Mouse (Mus musculus) brown adipose tissue, adult 24 weeks (tissue): ENCODE results near the gene Rnase9. TPM values are rescaled to one million over a fixed set of nuclear protein-coding genes. Genes with fewer than 3 reads are reported as not detected.

Experiments used
- H3K27ac ChIP-seq: fragments of 200-500 bp; replicated peaks from 2 replicates; pipeline ENCODE4 v1.5.1; 2012; ENCODE audit warnings: low read depth, mild to moderate bottlenecking, low read length
- H3K4me1 ChIP-seq: fragments of 200-500 bp; 2 replicates; pipeline ENCODE4 v1.6.1; 2012; ENCODE audit warnings: low read length, mixed read lengths; ENCODE audit not compliant: control insufficient read depth, insufficient read depth, insufficient read length
- H3K4me3 ChIP-seq: fragments of 200-500 bp; 2 replicates; pipeline ENCODE4 v1.5.1; 2012; ENCODE audit warnings: low read depth, mild to moderate bottlenecking, low read length, moderate library complexity; ENCODE audit not compliant: insufficient read depth
- polyA plus RNA-seq: library from polyadenylated mRNA; stranded (reverse); fragments of >200 nt; gene quantifications from 2 replicates; pipeline ENCODE4 v1.2.4, GENCODE M21; 2012; ENCODE audit not compliant: missing spikeins, insufficient read depth, insufficient read length

Gene Rnase9
- polyA plus RNA-seq, 1 experiment, result not detected

GRCm38 (mm10) chr14:51068956-51069355 is 27.3 kb upstream of the Rnase9 start:
- no peak overlapping the region for H3K4me3 ChIP-seq
- no peak overlapping the region for H3K27ac ChIP-seq
- no peaks in the 10 kb centered on the region for H3K4me1 ChIP-seq

- no peak overlapping the region for H3K4me3 ChIP-seq
- H3K4me1 ChIP-seq, result no peaks in the 10 kb centered on the region
- H3K27ac ChIP-seq, result no peak overlapping the region
Measured at GRCm38 (mm10) chr14:51060761-51061160, 19.1 kb upstream of the Rnase9 start.

GRCm38 (mm10) chr14:51057401-51057831 is 15.7 kb upstream of the Rnase9 start, which contains the start of gene Rnase12:
TSS of gene Rnase12 (minus strand) at chr14:51057661.
- H3K4me3 ChIP-seq, result no peak within 1 kb of the TSS
- H3K27ac ChIP-seq, result no peak within 1 kb of the TSS
- no peaks in the 10 kb centered on the region for H3K4me1 ChIP-seq

- no peak overlapping the region for H3K27ac ChIP-seq
- H3K4me3 ChIP-seq, result no peak overlapping the region
- no peaks in the 10 kb centered on the region for H3K4me1 ChIP-seq
Measured at GRCm38 (mm10) chr14:51054243-51055237, 12.9 kb upstream of the Rnase9 start.

- H3K4me1 ChIP-seq, result no peaks in the 10 kb centered on the region
Measured at GRCm38 (mm10) chr14:51053176-51053575, 11.5 kb upstream of the Rnase9 start.

GRCm38 (mm10) chr14:51051941-51052340 is 10.3 kb upstream of the Rnase9 start:
- H3K4me1 ChIP-seq, result no peaks in the 10 kb centered on the region

More at GRCm38 (mm10) chr14:51053176-51053575, 11.5 kb upstream of the Rnase9 start:
- H3K27ac ChIP-seq, result no peak overlapping the region
- H3K4me3 ChIP-seq, result no peak overlapping the region

GRCm38 (mm10) chr14:51050063-51050462 is 8.4 kb upstream of the Rnase9 start, which contains the start of gene Rnase11:
TSS of gene Rnase11 (minus strand) at chr14:51050163.
- Histone ChIP-seq H3K4me1 (no peaks in the 10 kb centered on the region), H3K4me3 (no peak within 1 kb of the TSS), H3K27ac (no peak within 1 kb of the TSS)

More at GRCm38 (mm10) chr14:51051941-51052340, 10.3 kb upstream of the Rnase9 start:
- Histone ChIP-seq H3K4me3 (no peak overlapping the region), H3K27ac (no peak overlapping the region)

- Histone ChIP-seq H3K4me1 (no peaks in the 10 kb centered on the region), H3K4me3 (no peak overlapping the region), H3K27ac (no peak overlapping the region)
Measured at GRCm38 (mm10) chr14:51047846-51048245, 6.2 kb upstream of the Rnase9 start.

GRCm38 (mm10) chr14:51036214-51036613 is 5.5 kb downstream of the Rnase9 start:
- H3K4me1 ChIP-seq, result no peaks in the 10 kb centered on the region
- H3K4me3 ChIP-seq, result no peak overlapping the region
- no peak overlapping the region for H3K27ac ChIP-seq

- Histone ChIP-seq H3K4me3 (no peak overlapping the region), H3K27ac (no peak overlapping the region), H3K4me1 (no peaks in the 10 kb centered on the region)
Measured at GRCm38 (mm10) chr14:51035206-51035605, 6.5 kb downstream of the Rnase9 start.

- Histone ChIP-seq H3K4me3 (no peak overlapping the region), H3K27ac (no peak overlapping the region), H3K4me1 (no peaks in the 10 kb centered on the region)
Measured at GRCm38 (mm10) chr14:51027387-51028155, 14.1 kb downstream of the Rnase9 start.

GRCm38 (mm10) chr14:51026391-51027133 is 15.1 kb downstream of the Rnase9 start:
- H3K27ac ChIP-seq, result no peak overlapping the region

GRCm38 (mm10) chr14:51024820-51025219 is 16.8 kb downstream of the Rnase9 start:
- Histone ChIP-seq H3K27ac (no peak overlapping the region), H3K4me1 (no peaks in the 10 kb centered on the region), H3K4me3 (no peak overlapping the region)

More at GRCm38 (mm10) chr14:51026391-51027133, 15.1 kb downstream of the Rnase9 start:
- H3K4me1 ChIP-seq, result no peaks in the 10 kb centered on the region
- H3K4me3 ChIP-seq, result no peak overlapping the region

GRCm38 (mm10) chr14:51023457-51023856 is 18.2 kb downstream of the Rnase9 start:
- H3K4me3 ChIP-seq, result no peak overlapping the region
- no peak overlapping the region for H3K27ac ChIP-seq
- H3K4me1 ChIP-seq, result no peaks in the 10 kb centered on the region
